Mouse (Mus musculus): Measurements from ENCODE around the gene Il34. TPM values are rescaled to one million over a fixed set of nuclear protein-coding genes. Genes with fewer than 3 reads are reported as not detected.

Il34 gene
- polyA plus RNA-seq, 1 experiment from 2014 or later, result 0.29 TPM

GRCm38 (mm10) chr8:110722414-110723011 lies 83.2 kb downstream of the Il34 start:
- Histone ChIP-seq H3K4me3 (peak overlapping the region; percentile 76), H3K4me1 (peaks cover 86% of the 10 kb centered on the region), H3K9ac (peak overlapping the region; percentile 95), H3K27me3 (no peaks in the 10 kb centered on the region), H3K36me3 (peaks cover 31% of the 10 kb centered on the region), H3K4me2 (replicated peaks) (peak overlapping the region; percentile 92), H3K9me3 (no peaks in the 10 kb centered on the region), H3K27ac (peak overlapping the region; percentile 39; the same call in 1 of the 2 replicates)
- no peak for ATAC-seq (ENCODE audit: low FRiP score, low read depth)
- WGBS, result 42% methylated on average over 11 of the region's 11 CpGs

- no peaks in the 10 kb centered on the region for H3K27me3 ChIP-seq
- peak overlapping the region; percentile 95 for H3K9ac ChIP-seq
- peak overlapping the region; percentile 90 for H3K27ac ChIP-seq
- H3K4me1 ChIP-seq, result peaks cover 89% of the 10 kb centered on the region
- peaks cover 24% of the 10 kb centered on the region for H3K36me3 ChIP-seq
- WGBS, result 1% methylated on average over 56 of the region's 59 CpGs
- H3K9me3 ChIP-seq, result no peaks in the 10 kb centered on the region
- H3K4me3 ChIP-seq, result peak overlapping the region; percentile 76
- H3K4me2 ChIP-seq (replicated peaks), result peak overlapping the region; percentile 92
- peak; percentile 38 for ATAC-seq (ENCODE audit: low FRiP score, low read depth)
These were observed 83.9 kb downstream of the Il34 start for GRCm38 (mm10) chr8:110721606-110722413.

- H3K4me3 ChIP-seq, result peak within 1 kb of the TSS; percentile 76
- 3% methylated on average over 69 of the region's 75 CpGs for WGBS
- H3K9ac ChIP-seq, result peak within 1 kb of the TSS; percentile 95
- H3K9me3 ChIP-seq, result no peaks in the 10 kb centered on the region
- ATAC-seq (ENCODE audit: low FRiP score, low read depth), result peak; percentile 86
- no peaks in the 10 kb centered on the region for H3K27me3 ChIP-seq
- peak within 1 kb of the TSS; percentile 90 for H3K27ac ChIP-seq
- peaks cover 15% of the 10 kb centered on the region for H3K36me3 ChIP-seq
- H3K4me1 ChIP-seq, result peaks cover 90% of the 10 kb centered on the region
- H3K4me2 ChIP-seq (replicated peaks), result peak within 1 kb of the TSS; percentile 92
These were observed 84.8 kb downstream of the Il34 start, which contains the start of gene Mtss1l for GRCm38 (mm10) chr8:110720685-110721598. Mtss1l (plus strand) TSS chr8:110721476.

- Histone ChIP-seq H3K4me3 (no peak overlapping the region), H3K27me3 (no peaks in the 10 kb centered on the region), H3K9me3 (no peaks in the 10 kb centered on the region), H3K27ac (peak overlapping the region; percentile 90), H3K36me3 (peaks cover 11% of the 10 kb centered on the region), H3K9ac (peak overlapping the region; percentile 95; the same call in 1 of the 2 replicates), H3K4me2 (replicated peaks) (peak overlapping the region; percentile 92), H3K4me1 (peaks cover 90% of the 10 kb centered on the region)
- WGBS, result 45% methylated on average over 6 of the region's 6 CpGs
- no peak for ATAC-seq (ENCODE audit: low FRiP score, low read depth)
These were observed 85.6 kb downstream of the Il34 start for GRCm38 (mm10) chr8:110719898-110720653.

- peaks cover 88% of the 10 kb centered on the region for H3K4me1 ChIP-seq
These were observed 86.6 kb downstream of the Il34 start for GRCm38 (mm10) chr8:110718969-110719670.

GRCm38 (mm10) chr8:110718209-110718968 lies 87.3 kb downstream of the Il34 start:
- H3K4me1 ChIP-seq, result peaks cover 80% of the 10 kb centered on the region
- H3K27me3 ChIP-seq, result no peaks in the 10 kb centered on the region
- 81% methylated on average over 8 of the region's 8 CpGs for WGBS
- H3K9me3 ChIP-seq, result no peaks in the 10 kb centered on the region
- peak overlapping the region; percentile 43; the same call in 1 of the 2 replicates for H3K9ac ChIP-seq
- H3K4me2 ChIP-seq (replicated peaks), result peak overlapping the region; percentile 28; the same call in 1 of the 2 replicates
- no peak overlapping the region for H3K4me3 ChIP-seq
- peaks cover 8% of the 10 kb centered on the region; the same call in 1 of the 2 replicates for H3K36me3 ChIP-seq
- H3K27ac ChIP-seq, result peak overlapping the region; percentile 90; the same call in 1 of the 2 replicates
- no peak for ATAC-seq (ENCODE audit: low FRiP score, low read depth)

More at GRCm38 (mm10) chr8:110718969-110719670, 86.6 kb downstream of the Il34 start:
- Histone ChIP-seq H3K9me3 (no peaks in the 10 kb centered on the region), H3K4me3 (no peak overlapping the region), H3K9ac (peak overlapping the region; percentile 43), H3K36me3 (peaks cover 3% of the 10 kb centered on the region), H3K4me2 (replicated peaks) (peak overlapping the region; percentile 28), H3K27me3 (no peaks in the 10 kb centered on the region), H3K27ac (peak overlapping the region; percentile 90; the same call in 1 of the 2 replicates)
- WGBS, result 29% methylated on average over 12 of the region's 12 CpGs
- ATAC-seq (ENCODE audit: low FRiP score, low read depth), result no peak

GRCm38 (mm10) chr8:110717131-110717530 lies 88.6 kb downstream of the Il34 start:
- peaks cover 68% of the 10 kb centered on the region for H3K4me1 ChIP-seq
- H3K36me3 ChIP-seq, result peaks cover 19% of the 10 kb centered on the region
- H3K9ac ChIP-seq, result peak overlapping the region; percentile 43; the same call in 1 of the 2 replicates
- H3K9me3 ChIP-seq, result no peaks in the 10 kb centered on the region
- ATAC-seq (ENCODE audit: low FRiP score, low read depth), result 0 out of 2 replicates have a peak, but pooled peaks have one; percentile 0
- H3K4me2 ChIP-seq (replicated peaks), result no peak overlapping the region
- H3K27ac ChIP-seq, result peak overlapping the region; percentile 78
- H3K27me3 ChIP-seq, result no peaks in the 10 kb centered on the region
- no peak overlapping the region for H3K4me3 ChIP-seq
- WGBS, result 28% methylated on average over 7 of the region's 7 CpGs

- peaks cover 67% of the 10 kb centered on the region for H3K4me1 ChIP-seq
- H3K9ac ChIP-seq, result peak overlapping the region; percentile 39; the same call in 1 of the 2 replicates
- WGBS, result 62% methylated on average over 4 of the region's 4 CpGs
These were observed 89.6 kb downstream of the Il34 start for GRCm38 (mm10) chr8:110716075-110716474.

GRCm38 (mm10) chr8:110714827-110715519 lies 90.8 kb downstream of the Il34 start:
- Histone ChIP-seq H3K9me3 (no peaks in the 10 kb centered on the region), H3K9ac (peak overlapping the region; percentile 32; the same call in 1 of the 2 replicates), H3K4me3 (no peak overlapping the region), H3K36me3 (peaks cover 35% of the 10 kb centered on the region), H3K27ac (peak overlapping the region; percentile 78), H3K4me2 (replicated peaks) (no peak overlapping the region; the same call in 1 of the 2 replicates), H3K4me1 (peaks cover 67% of the 10 kb centered on the region), H3K27me3 (no peaks in the 10 kb centered on the region)
- WGBS, result 73% methylated on average over 15 of the region's 15 CpGs
- no peak for ATAC-seq (ENCODE audit: low FRiP score, low read depth)

More at GRCm38 (mm10) chr8:110716075-110716474, 89.6 kb downstream of the Il34 start:
- peak overlapping the region; percentile 7; the same call in 1 of the 2 replicates for H3K4me2 ChIP-seq (replicated peaks)
- H3K9me3 ChIP-seq, result no peaks in the 10 kb centered on the region
- no peak overlapping the region for H3K4me3 ChIP-seq
- ATAC-seq (ENCODE audit: low FRiP score, low read depth), result no peak
- no peaks in the 10 kb centered on the region for H3K27me3 ChIP-seq
- peak overlapping the region; percentile 78 for H3K27ac ChIP-seq
- peaks cover 29% of the 10 kb centered on the region for H3K36me3 ChIP-seq
